Mouse (Mus musculus) heart, postnatal 0 days (tissue): Measurements from ENCODE around the gene Trio.

ENCODE experiments used
- CTCF ChIP-seq: IDR thresholded peaks from 2 replicates; pipeline ENCODE4 v1.5.1; 2016; ENCODE audit warnings: antibody characterized with exemption, control low read depth, low read depth
- EP300 ChIP-seq: IDR thresholded peaks from 2 replicates; pipeline ENCODE4 v1.6.1; 2016; ENCODE audit warnings: antibody characterized with exemption, low read depth

- TF ChIP-seq CTCF = no peak
- no peak for TF ChIP-seq EP300
Measured at GRCm38 (mm10) chr15:28035601-28036000, 10.0 kb upstream of the Trio start.
